Mouse (Mus musculus) ovary, adult 10 weeks (tissue): ENCODE measurements around the gene Olfr313. TPM values are rescaled to one million over a fixed set of nuclear protein-coding genes. Genes with fewer than 3 reads are reported as not detected.

ENCODE experiments used
- polyA plus RNA-seq: library from polyadenylated mRNA; stranded (reverse); fragments of 350-450 nt; fragmentation: Illumina TruSeq; extraction: RNeasy Lipid Tissue Mini Kit (QIAGEN cat#74804); gene quantifications from one replicate; pipeline ENCODE4 v1.2.3, GENCODE M21; 2014

The Olfr313 gene
- not detected for polyA plus RNA-seq

DNA sequence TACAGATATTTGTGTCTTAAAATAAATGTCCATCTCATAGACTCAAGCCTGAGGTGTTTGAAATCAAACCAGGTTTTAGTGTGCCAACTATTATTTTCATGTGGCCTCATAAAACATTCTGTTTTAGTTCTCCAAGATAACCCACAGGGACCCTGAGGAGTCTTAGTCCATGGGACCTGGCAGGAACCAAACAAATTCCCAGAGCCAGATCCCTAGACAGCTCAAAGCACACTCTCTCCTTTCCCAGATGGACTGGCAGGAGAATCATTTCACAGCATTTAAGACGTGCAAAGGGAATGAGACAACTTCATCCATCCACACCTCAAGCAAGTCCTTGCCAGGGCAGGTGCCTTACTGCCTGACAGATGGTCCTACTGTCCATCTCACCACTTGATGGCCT is at the start of gene Olfr313:
Gene Olfr313, plus strand, starts transcription at position 301 of the 400 bp plus-strand sequence.

DNA sequence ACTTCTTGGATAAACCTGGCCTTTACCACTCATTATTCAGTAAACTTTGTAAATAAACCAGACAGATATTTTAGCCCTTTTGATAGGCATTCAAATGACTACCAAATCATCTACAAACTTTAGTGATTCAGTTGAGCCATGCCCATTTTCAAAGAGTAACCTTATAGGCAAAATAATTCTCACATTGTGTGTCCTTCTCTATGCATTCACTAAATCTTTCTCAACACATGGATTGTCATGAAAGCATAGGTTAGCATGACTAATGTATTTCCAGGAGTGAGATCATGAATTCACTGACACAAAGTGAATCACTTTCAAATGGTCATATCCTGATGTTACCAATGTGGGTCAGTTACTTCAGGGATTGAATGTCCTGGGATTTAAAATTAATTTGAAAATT is 41.9 kb upstream of the Olfr313 start, which contains the start of gene Olfr315:
Gene Olfr315, plus strand, starts transcription at position 301 of the 400 bp plus-strand sequence.

DNA sequence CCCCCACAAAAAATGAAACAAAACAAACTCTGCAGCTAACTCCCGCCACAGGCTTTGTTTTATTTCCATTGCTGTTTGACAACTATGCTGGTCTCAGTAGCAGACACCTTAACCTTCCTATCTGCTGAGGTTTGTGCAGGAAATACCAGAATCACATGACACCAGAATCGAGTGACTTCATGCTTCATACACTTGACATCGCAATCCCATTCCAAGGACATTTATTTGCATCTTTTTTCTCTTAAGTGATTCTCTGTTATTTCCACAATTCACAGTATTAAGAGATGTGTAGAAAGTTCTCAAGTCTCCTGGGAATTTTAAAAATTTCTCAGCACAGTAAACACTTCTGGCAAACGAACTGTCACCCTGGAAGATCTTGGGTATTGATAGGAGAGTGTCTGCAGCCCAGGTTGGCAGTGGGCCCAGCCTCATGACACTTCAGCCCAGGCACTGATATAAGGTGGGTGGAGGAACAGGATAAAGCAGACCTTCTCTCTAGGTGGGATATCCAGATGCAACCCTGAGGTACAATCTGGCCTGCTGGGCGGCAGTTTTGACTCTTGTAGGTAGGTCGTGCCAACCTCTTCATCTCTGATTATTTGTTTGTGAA is 32.2 kb upstream of the Olfr313 start, which contains the start of gene Olfr314:
Gene Olfr314, plus strand, starts transcription at position 473 of the 610 bp plus-strand sequence.

DNA sequence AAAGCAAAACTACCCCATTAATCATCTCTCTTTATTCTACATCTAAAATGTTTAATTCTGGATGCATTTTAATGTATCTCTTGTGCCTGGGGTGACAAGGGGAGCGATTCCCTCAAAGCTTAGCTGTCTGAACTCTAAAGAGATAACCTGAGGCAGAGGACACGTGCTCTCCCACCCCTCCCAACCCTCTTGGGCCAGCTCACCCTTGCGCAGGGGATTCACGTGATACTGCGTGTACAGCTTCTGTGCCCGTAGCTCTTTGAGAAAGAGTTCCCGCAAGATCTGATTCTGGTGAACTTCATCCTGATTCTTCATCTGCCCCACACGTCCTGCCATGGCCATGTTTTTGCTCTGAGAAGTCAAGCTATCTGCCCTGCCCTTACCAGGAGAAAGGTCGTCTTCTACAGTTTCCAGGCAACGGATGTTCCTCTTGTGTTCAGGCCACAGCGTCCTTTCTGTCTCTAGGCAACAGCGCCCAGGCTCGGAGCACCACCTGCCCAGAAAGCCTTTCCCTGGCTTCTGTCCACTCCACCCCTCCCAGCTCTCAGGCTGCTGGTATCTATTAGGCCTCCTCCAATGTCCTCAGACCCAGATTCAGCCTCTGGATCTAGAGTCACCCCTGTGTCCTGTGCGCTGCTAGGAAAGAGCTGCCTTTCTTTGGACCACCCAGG is 13.1 kb upstream of the Olfr313 start, which contains the start of gene Fam183b:
Gene Fam183b, minus strand, starts transcription at position 403 of the 671 bp plus-strand sequence.

DNA sequence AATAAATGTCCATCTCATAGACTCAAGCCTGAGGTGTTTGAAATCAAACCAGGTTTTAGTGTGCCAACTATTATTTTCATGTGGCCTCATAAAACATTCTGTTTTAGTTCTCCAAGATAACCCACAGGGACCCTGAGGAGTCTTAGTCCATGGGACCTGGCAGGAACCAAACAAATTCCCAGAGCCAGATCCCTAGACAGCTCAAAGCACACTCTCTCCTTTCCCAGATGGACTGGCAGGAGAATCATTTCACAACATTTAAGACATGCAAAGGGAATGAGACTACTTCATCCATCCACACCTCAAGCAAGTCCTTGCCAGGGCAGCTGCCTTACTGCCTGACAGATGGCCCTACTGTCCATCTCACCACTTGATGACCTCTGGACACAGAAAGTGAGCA is 14.1 kb downstream of the Olfr313 start, which contains the start of gene Olfr312:
Gene Olfr312, plus strand, starts transcription at position 301 of the 400 bp plus-strand sequence.

DNA sequence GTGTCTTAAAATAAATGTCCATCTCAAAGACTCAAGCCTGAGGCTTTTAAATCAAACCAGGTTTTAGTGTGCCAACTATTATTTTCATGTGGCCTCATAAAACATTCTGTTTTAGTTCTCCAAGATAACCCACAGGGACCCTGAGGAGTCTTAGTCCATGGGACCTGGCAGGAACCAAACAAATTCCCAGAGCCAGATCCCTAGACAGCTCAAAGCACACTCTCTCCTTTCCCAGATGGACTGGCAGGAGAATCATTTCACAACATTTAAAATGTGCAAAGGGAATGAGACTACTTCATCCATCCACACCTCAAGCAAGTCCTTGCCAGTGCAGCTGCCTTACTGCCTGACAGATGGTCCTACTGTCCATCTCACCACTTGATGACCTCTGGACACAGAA is 24.2 kb downstream of the Olfr313 start, which contains the start of gene Olfr311:
Gene Olfr311, plus strand, starts transcription at position 301 of the 400 bp plus-strand sequence.

DNA sequence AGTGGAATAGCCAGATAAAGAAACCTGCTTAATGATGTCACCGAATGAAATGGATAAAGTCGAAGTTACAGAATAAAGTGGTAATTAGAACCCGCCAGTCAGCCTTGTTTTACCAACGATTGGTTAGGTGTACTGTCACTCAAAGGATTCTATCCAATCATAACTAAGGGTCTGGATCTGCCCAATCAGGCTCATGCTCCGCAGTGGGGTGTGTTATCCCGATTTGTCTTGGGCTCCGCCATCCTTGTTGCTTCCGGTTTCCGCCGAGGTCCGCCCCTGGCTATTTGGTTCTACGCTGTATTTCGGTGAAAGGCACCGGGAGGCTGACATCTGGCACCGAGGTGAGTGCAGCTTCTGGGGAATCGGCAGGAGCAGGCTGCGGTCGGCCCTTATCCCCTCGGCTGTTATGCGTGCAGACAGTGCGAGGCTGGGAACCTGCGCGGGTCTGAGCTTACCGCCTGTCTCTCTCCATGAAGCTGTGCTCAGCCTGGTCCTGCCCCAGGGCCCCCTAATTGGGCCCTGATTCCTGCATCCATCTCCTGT is 32.2 kb downstream of the Olfr313 start, which contains the start of gene Gm12258:
Gene Gm12258, plus strand, starts transcription at position 240 of the 543 bp plus-strand sequence.

DNA sequence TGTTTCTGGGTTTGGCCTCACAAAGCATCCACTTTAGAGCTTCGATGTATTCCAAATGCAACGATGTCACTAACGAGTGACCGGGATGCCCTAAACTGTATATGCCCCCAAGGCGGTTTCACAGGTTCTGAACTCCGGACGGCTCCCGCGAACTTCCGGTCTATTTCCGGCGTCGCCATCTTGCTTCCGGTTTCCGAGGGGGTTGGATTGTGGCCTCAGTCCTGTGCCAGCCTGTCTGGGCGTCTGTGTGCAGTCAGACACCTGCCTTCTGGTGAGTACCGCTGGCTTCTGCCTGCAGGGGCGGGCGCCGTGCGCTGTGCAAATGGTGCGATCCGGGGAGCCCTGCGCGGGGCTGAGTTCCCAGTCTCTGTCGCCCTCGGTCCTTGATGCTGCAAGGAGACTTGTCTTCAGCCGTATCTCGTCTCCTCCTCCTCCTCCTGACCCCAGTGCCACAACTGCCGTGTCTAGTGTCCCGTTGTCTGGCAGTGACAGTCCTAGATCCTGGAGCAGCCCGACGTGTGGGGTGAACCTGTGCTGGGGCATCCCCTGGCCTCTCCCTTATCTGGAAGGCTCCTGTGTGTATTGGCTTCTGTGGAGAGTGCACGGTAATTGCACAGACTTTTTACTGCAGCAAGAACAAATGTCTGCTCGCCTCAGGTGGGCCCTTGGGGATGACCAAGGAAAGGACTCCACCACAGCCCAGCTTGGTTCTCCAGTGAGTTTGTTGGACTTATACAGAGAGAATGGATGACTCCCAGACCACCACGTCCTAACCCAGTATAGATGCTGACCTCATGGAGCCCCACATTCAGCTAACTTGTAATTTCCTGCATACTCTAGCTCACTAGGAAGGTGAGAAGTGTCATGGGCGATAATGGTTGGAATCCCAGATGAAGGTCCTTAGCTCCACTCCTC is 52.5 kb downstream of the Olfr313 start, which contains the start of gene 2810021J22Rik:
Gene 2810021J22Rik, plus strand, starts transcription at position 178 of the 915 bp plus-strand sequence.

Other genes with a start within 250 kb of the Olfr313 start
- gene Olfr224, start 244.4 kb upstream of the Olfr313 start, polyA plus RNA-seq = not detected
- gene Olfr325, start 237.3 kb upstream of the Olfr313 start, polyA plus RNA-seq = not detected
- not detected for gene Olfr324, start 219.9 kb upstream of the Olfr313 start, polyA plus RNA-seq
- gene 2210407C18Rik, start 198.9 kb upstream of the Olfr313 start, polyA plus RNA-seq = 0.80 TPM
- gene Olfr323, start 184.5 kb upstream of the Olfr313 start, polyA plus RNA-seq = not detected
- gene Trim58, start 174.5 kb upstream of the Olfr313 start, polyA plus RNA-seq = not detected
- gene Olfr322, start 156.2 kb upstream of the Olfr313 start, polyA plus RNA-seq = not detected
- gene Olfr320, start 133.9 kb upstream of the Olfr313 start, polyA plus RNA-seq = not detected
- gene Olfr319, start 115.8 kb upstream of the Olfr313 start, polyA plus RNA-seq = not detected
- not detected for gene Olfr318, start 91.0 kb upstream of the Olfr313 start, polyA plus RNA-seq
- not detected for gene Olfr317, start 75.8 kb upstream of the Olfr313 start, polyA plus RNA-seq
- gene Olfr316, start 62.3 kb upstream of the Olfr313 start, polyA plus RNA-seq = not detected
- not detected for gene Olfr315, start 41.8 kb upstream of the Olfr313 start, polyA plus RNA-seq
- gene Olfr314, start 32.0 kb upstream of the Olfr313 start, polyA plus RNA-seq = not detected
- 17.5 TPM for gene Fam183b, start 13.0 kb upstream of the Olfr313 start, polyA plus RNA-seq
- gene Olfr312, start 14.2 kb downstream of the Olfr313 start, polyA plus RNA-seq = not detected
- gene Olfr311, start 24.3 kb downstream of the Olfr313 start, polyA plus RNA-seq = not detected
- gene Gm12258, start 32.2 kb downstream of the Olfr313 start, polyA plus RNA-seq = 5.8 TPM
- gene 2810021J22Rik, start 52.2 kb downstream of the Olfr313 start, polyA plus RNA-seq = 13.6 TPM
- 12.8 TPM for gene Zfp39, start 89.2 kb downstream of the Olfr313 start, polyA plus RNA-seq
- not detected for gene Btnl10, start 102.9 kb downstream of the Olfr313 start, polyA plus RNA-seq
- 10.8 TPM for gene Rnf187, start 123.9 kb downstream of the Olfr313 start, polyA plus RNA-seq
- not detected for gene Hist3h2ba, start 133.9 kb downstream of the Olfr313 start, polyA plus RNA-seq
- gene Hist3h2a, start 139.7 kb downstream of the Olfr313 start, polyA plus RNA-seq = 9.8 TPM
- 0.14 TPM for gene Trim17, start 139.7 kb downstream of the Olfr313 start, polyA plus RNA-seq
- 0.57 TPM for gene Trim11, start 163.1 kb downstream of the Olfr313 start, polyA plus RNA-seq